Mouse (Mus musculus) T-helper 1 cell (primary cell): ENCODE results near the gene Chmp1a.

Source experiments
- in situ Hi-C: fragments of 300-600 bp; cut with MboI, MseI; formaldehyde crosslinking; loops from one replicate; pipeline ENCODE4 v1.15.1; 2025; ENCODE audit warnings: high pct_unique_total_duplicates

The Chmp1a gene

DNA sequence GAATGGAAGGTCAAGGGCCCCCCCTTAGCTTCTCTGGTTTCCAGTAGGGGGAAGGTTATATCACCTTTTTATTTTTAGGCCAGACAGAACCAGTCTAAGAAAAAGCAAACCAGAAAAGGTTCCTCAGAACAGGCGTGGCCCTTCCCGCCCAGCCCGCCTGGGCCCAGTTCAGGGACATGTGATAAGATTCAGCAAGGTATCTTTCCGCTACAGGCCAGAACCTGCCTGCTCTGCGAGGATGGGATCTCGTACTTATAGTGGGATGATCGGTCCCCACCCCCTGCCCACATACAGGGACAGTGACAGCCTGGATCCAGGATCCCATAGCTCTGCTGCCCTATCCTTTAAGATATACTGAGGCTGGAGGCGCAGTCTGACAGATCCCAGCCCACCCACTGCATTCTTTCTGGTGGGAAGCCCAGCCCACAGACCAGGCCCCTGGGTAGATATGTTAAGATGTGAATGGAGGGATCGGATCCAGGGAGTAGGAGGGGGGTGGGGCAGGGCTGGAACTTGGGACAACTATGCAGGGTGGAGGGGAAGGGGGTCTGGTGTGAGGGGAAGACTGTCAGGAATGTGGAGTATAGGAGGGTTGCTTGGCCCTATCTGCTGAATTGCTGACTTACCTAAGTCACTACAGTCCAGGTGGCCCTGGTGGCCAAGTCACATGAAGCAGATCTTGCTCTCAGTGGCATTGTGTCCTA lies 56.3 kb downstream of the Chmp1a start:
- in situ Hi-C loops: no loop called here

- in situ Hi-C loops: no loop called here
These were observed 57.4 kb downstream of the Chmp1a start for GRCm38 (mm10) chr8:123155177-123155576.
